Mouse (Mus musculus): ENCODE measurements around the gene Fam102a. TPM values are rescaled to one million over a fixed set of nuclear protein-coding genes. Genes with fewer than 3 reads are reported as not detected.

Fam102a gene
- polyA plus RNA-seq, 1 experiment from 2014 or later, result 12.7 TPM

DNA sequence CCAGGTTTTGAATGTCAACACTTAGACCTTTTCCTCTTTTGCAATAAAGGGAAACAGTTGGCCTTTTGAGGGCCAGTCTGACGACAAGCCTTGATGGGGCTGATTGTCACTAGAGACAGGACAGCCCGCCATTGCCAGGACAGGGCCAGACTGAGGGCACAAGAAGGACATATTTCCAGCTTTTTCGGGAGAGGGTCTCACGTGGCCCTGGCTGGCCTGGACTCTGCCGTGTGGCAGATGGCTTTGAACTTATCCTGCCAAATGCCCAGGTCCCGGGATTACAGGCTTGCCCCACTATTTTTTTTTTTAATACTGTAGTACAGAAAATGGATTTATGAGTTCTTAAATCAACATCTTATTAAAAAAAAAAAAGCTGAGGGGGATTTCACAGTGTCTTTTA is 56.1 kb downstream of the Fam102a start:
- no peak overlapping the region for H3K4me2 ChIP-seq (ENCODE audit: low read depth, low read length)
- H3K9ac ChIP-seq (ENCODE audit: low read length), result no peak overlapping the region
- no peak for ATAC-seq (ENCODE audit: low read depth)
- H3K27ac ChIP-seq (ENCODE audit: low read length), result no peak overlapping the region
- H3K9me3 ChIP-seq (ENCODE audit: control insufficient read depth, low read length), result no peaks in the 10 kb centered on the region
- no peak overlapping the region for H3K4me3 ChIP-seq (ENCODE audit: low read length)
- peaks cover 37% of the 10 kb centered on the region for H3K4me1 ChIP-seq (replicated peaks; ENCODE audit: control insufficient read depth, insufficient read depth, low read length)
- no peaks in the 10 kb centered on the region for H3K27me3 ChIP-seq (ENCODE audit: control insufficient read depth, insufficient read depth, low read depth, low read length)
- peaks cover 4% of the 10 kb centered on the region for H3K36me3 ChIP-seq (ENCODE audit: control insufficient read depth, insufficient read depth, low read length)
- 57% methylated on average over 6 of the region's 6 CpGs for WGBS

- no peak overlapping the region for H3K27ac ChIP-seq (ENCODE audit: low read length)
- H3K9ac ChIP-seq (ENCODE audit: low read length), result no peak overlapping the region
- H3K4me1 ChIP-seq (replicated peaks; ENCODE audit: control insufficient read depth, insufficient read depth, low read length), result peaks cover 6% of the 10 kb centered on the region; the same call in 1 of the 2 replicates
- no peak overlapping the region for H3K4me2 ChIP-seq (ENCODE audit: low read depth, low read length)
- WGBS, result 89% methylated on average over 13 of the region's 13 CpGs
- H3K27me3 ChIP-seq (ENCODE audit: control insufficient read depth, insufficient read depth, low read depth, low read length), result no peaks in the 10 kb centered on the region
- H3K9me3 ChIP-seq (ENCODE audit: control insufficient read depth, low read length), result no peaks in the 10 kb centered on the region
- no peak overlapping the region for H3K4me3 ChIP-seq (ENCODE audit: low read length)
- no peak for ATAC-seq (ENCODE audit: low read depth)
- H3K36me3 ChIP-seq (ENCODE audit: control insufficient read depth, insufficient read depth, low read length), result peaks cover 9% of the 10 kb centered on the region
Observed at GRCm38 (mm10) chr2:32596725-32597124, 61.6 kb downstream of the Fam102a start.

DNA sequence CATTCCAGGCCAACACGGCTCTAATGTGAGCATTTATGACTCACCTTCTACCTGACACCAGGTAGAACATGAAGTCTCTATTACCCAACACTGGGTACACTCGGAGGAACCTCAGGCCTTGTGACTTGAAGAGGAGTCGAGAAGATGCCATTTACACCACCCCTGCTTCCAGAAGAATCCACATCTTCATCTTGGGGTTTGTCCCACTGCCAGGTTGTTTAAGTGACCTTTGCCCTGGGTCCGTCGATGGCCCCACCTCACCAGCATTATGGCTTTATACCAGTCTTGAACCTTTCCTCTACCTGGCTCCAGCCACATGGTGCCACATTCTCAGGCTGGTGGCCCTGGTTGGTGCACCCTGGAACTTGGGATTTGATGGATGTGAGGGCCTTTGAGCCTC is 62.1 kb downstream of the Fam102a start:
- Histone ChIP-seq H3K4me3 (ENCODE audit: low read length) (no peak overlapping the region), H3K36me3 (ENCODE audit: control insufficient read depth, insufficient read depth, low read length) (peaks cover 9% of the 10 kb centered on the region), H3K4me1 (replicated peaks; ENCODE audit: control insufficient read depth, insufficient read depth, low read length) (peaks cover 11% of the 10 kb centered on the region), H3K27ac (ENCODE audit: low read length) (no peak overlapping the region), H3K9ac (ENCODE audit: low read length) (no peak overlapping the region), H3K4me2 (ENCODE audit: low read depth, low read length) (no peak overlapping the region), H3K9me3 (ENCODE audit: control insufficient read depth, low read length) (no peaks in the 10 kb centered on the region), H3K27me3 (ENCODE audit: control insufficient read depth, insufficient read depth, low read depth, low read length) (no peaks in the 10 kb centered on the region)
- ATAC-seq (ENCODE audit: low read depth), result no peak
- 80% methylated on average over 5 of the region's 5 CpGs for WGBS

DNA sequence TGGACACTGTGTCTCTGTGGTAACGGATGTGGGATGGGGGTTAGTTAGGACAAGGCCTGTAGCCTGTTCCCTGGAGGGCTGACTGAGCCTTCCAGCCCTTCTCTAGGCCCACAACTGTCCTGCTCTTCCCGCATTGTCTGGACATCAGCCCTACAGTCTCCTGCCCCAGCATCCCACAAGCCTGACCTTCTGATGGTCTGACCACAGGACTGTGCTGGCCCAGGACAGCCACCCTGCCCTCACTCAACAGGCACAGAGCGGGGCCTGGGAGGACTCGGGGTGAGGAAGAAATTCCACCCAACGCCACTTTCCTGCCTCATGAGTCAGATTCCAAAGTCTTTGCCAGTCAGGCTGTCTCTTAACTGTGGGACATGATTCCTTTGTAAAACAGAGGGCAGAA is 62.6 kb downstream of the Fam102a start:
- Histone ChIP-seq H3K27me3 (ENCODE audit: control insufficient read depth, insufficient read depth, low read depth, low read length) (no peaks in the 10 kb centered on the region), H3K4me1 (replicated peaks; ENCODE audit: control insufficient read depth, insufficient read depth, low read length) (peaks cover 10% of the 10 kb centered on the region), H3K36me3 (ENCODE audit: control insufficient read depth, insufficient read depth, low read length) (peaks cover 9% of the 10 kb centered on the region), H3K9ac (ENCODE audit: low read length) (no peak overlapping the region), H3K4me3 (ENCODE audit: low read length) (no peak overlapping the region), H3K4me2 (ENCODE audit: low read depth, low read length) (no peak overlapping the region), H3K27ac (ENCODE audit: low read length) (no peak overlapping the region), H3K9me3 (ENCODE audit: control insufficient read depth, low read length) (no peaks in the 10 kb centered on the region)
- ATAC-seq (ENCODE audit: low read depth), result no peak
- WGBS, result 84% methylated on average over 5 of the region's 5 CpGs

GRCm38 (mm10) chr2:32598506-32598905 is 63.4 kb downstream of the Fam102a start:
- Histone ChIP-seq H3K9ac (ENCODE audit: low read length) (no peak overlapping the region), H3K27me3 (ENCODE audit: control insufficient read depth, insufficient read depth, low read depth, low read length) (no peaks in the 10 kb centered on the region), H3K4me1 (replicated peaks; ENCODE audit: control insufficient read depth, insufficient read depth, low read length) (peaks cover 10% of the 10 kb centered on the region), H3K4me3 (ENCODE audit: low read length) (no peak overlapping the region), H3K27ac (ENCODE audit: low read length) (no peak overlapping the region), H3K4me2 (ENCODE audit: low read depth, low read length) (no peak overlapping the region), H3K36me3 (ENCODE audit: control insufficient read depth, insufficient read depth, low read length) (peaks cover 9% of the 10 kb centered on the region), H3K9me3 (ENCODE audit: control insufficient read depth, low read length) (no peaks in the 10 kb centered on the region)
- no peak for ATAC-seq (ENCODE audit: low read depth)
- 78% methylated on average over 8 of the region's 8 CpGs for WGBS

GRCm38 (mm10) chr2:32599409-32599808 is 64.3 kb downstream of the Fam102a start, which contains the start of gene St6galnac6:
Gene St6galnac6, plus strand, starts transcription at chr2:32599709.
- no peak within 1 kb of the TSS for H3K27ac ChIP-seq (ENCODE audit: low read length)

GRCm38 (mm10) chr2:32601417-32602065 is 66.4 kb downstream of the Fam102a start:
- Histone ChIP-seq H3K27ac (ENCODE audit: low read length) (no peak overlapping the region; the same call in 1 of the 2 replicates), H3K9me3 (ENCODE audit: control insufficient read depth, low read length) (no peaks in the 10 kb centered on the region), H3K4me2 (ENCODE audit: low read depth, low read length) (no peak overlapping the region), H3K4me1 (replicated peaks; ENCODE audit: control insufficient read depth, insufficient read depth, low read length) (peaks cover 10% of the 10 kb centered on the region), H3K27me3 (ENCODE audit: control insufficient read depth, insufficient read depth, low read depth, low read length) (no peaks in the 10 kb centered on the region), H3K36me3 (ENCODE audit: control insufficient read depth, insufficient read depth, low read length) (peaks cover 5% of the 10 kb centered on the region; the same call in 1 of the 2 replicates), H3K4me3 (ENCODE audit: low read length) (no peak overlapping the region), H3K9ac (ENCODE audit: low read length) (no peak overlapping the region)
- ATAC-seq (ENCODE audit: low read depth), result peak; percentile 21
- 46% methylated on average over 8 of the region's 8 CpGs for WGBS

More at GRCm38 (mm10) chr2:32599409-32599808, 64.3 kb downstream of the Fam102a start, which contains the start of gene St6galnac6:
- Histone ChIP-seq H3K36me3 (ENCODE audit: control insufficient read depth, insufficient read depth, low read length) (peaks cover 5% of the 10 kb centered on the region), H3K9me3 (ENCODE audit: control insufficient read depth, low read length) (no peaks in the 10 kb centered on the region), H3K4me3 (ENCODE audit: low read length) (no peak within 1 kb of the TSS), H3K4me1 (replicated peaks; ENCODE audit: control insufficient read depth, insufficient read depth, low read length) (peaks cover 10% of the 10 kb centered on the region), H3K27me3 (ENCODE audit: control insufficient read depth, insufficient read depth, low read depth, low read length) (no peaks in the 10 kb centered on the region), H3K4me2 (ENCODE audit: low read depth, low read length) (no peak within 1 kb of the TSS), H3K9ac (ENCODE audit: low read length) (no peak within 1 kb of the TSS)
- WGBS, result 90% methylated on average over 3 of the region's 3 CpGs
- no peak for ATAC-seq (ENCODE audit: low read depth)

DNA sequence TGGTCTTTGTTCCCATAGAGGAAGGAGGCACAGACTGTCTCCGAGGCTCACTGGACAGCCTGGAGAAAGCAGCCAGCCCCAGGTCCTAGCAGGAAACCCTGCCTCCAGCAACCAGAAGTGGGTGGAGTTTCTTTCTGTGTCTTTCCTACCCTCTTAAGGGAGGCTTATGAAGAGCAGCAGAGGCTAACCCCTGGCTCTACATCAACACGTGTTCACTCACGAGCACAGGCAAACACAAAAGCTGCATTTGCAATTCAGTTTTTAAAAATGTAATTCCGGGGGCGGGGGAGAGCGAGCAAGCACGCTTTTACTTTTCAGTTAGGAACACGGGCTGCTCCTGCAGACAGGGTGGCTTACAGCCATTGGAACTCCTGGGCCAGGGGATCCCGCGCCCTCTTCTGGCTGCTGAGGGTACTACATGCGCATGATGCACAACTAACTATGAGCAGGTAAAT is 67.5 kb downstream of the Fam102a start:
- under 1% methylated on average over 11 of the region's 11 CpGs for WGBS
- peak overlapping the region; percentile 42; the same call in 1 of the 2 replicates for H3K9ac ChIP-seq (ENCODE audit: low read length)
- ATAC-seq (ENCODE audit: low read depth), result peak; percentile 77

DNA sequence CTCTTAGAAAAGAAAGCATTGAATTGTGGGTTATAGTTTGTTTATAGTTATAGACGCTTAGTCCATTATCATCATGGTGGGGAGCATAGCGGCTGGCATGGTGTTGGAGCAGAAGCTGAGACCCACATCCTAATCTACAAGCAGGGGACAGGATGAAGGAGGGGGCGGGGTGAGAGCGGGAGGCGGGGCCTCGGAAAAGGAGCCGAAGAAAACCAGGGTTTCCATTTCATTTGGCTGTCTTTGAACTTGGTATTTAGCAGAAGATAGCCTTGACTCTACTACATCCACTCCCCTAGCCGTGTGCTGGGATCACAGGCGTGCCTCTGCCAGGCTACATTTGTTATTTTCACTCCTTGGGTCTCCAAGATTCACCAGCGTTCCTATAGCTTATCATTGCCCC is 69.5 kb downstream of the Fam102a start:
- Histone ChIP-seq H3K9ac (ENCODE audit: low read length) (no peak overlapping the region), H3K4me1 (replicated peaks; ENCODE audit: control insufficient read depth, insufficient read depth, low read length) (peaks cover 30% of the 10 kb centered on the region)
- 38% methylated on average over 10 of the region's 10 CpGs for WGBS

More for the DNA sequence above, 67.5 kb downstream of the Fam102a start:
- H3K27ac ChIP-seq (ENCODE audit: low read length), result peak overlapping the region; percentile 45
- H3K27me3 ChIP-seq (ENCODE audit: control insufficient read depth, insufficient read depth, low read depth, low read length), result no peaks in the 10 kb centered on the region
- peak overlapping the region; percentile 43 for H3K4me3 ChIP-seq (ENCODE audit: low read length)
- no peaks in the 10 kb centered on the region for H3K9me3 ChIP-seq (ENCODE audit: control insufficient read depth, low read length)
- no peaks in the 10 kb centered on the region for H3K36me3 ChIP-seq (ENCODE audit: control insufficient read depth, insufficient read depth, low read length)
- peaks cover 16% of the 10 kb centered on the region for H3K4me1 ChIP-seq (replicated peaks; ENCODE audit: control insufficient read depth, insufficient read depth, low read length)
- peak overlapping the region; percentile 51 for H3K4me2 ChIP-seq (ENCODE audit: low read depth, low read length)

More for the DNA sequence above, 69.5 kb downstream of the Fam102a start:
- H3K9me3 ChIP-seq (ENCODE audit: control insufficient read depth, low read length), result no peaks in the 10 kb centered on the region
- no peak overlapping the region for H3K4me3 ChIP-seq (ENCODE audit: low read length)
- H3K4me2 ChIP-seq (ENCODE audit: low read depth, low read length), result no peak overlapping the region
- H3K27me3 ChIP-seq (ENCODE audit: control insufficient read depth, insufficient read depth, low read depth, low read length), result no peaks in the 10 kb centered on the region
- H3K27ac ChIP-seq (ENCODE audit: low read length), result no peak overlapping the region
- ATAC-seq (ENCODE audit: low read depth), result no peak
- H3K36me3 ChIP-seq (ENCODE audit: control insufficient read depth, insufficient read depth, low read length), result no peaks in the 10 kb centered on the region
